23 mouse cellular contexts compared by ENCODE assay signal in genomic region chr6:88816913-88817312, GRCm38 (mm10). TPM values are rescaled to one million over a fixed set of nuclear protein-coding genes. Genes with fewer than 3 reads are reported as not detected.
"Had no signal": no experiment of that assay in that cellular context is flagged by ENCODE, and none has a peak within 500 bp of the region (broad histone marks: within the 10 kb centered on the region; RNA-seq: fewer than 3 reads in every experiment).

No protein-coding gene starts in this region.

- ATAC-seq: hindbrain, embryonic 16.5 days; inflammation-experienced regulatory T-cells, adult 6 months; intestine, embryonic 15.5 days; intestine, postnatal 0 days had no signal

- H3K27ac ChIP-seq: heart, embryonic 10.5 days; hindbrain, embryonic 12.5 days; hindbrain, embryonic 14.5 days; intestine, embryonic 15.5 days; layer of hippocampus, adult 2 months; left cerebral cortex, adult 2 months; limb, embryonic 10.5 days; limb, embryonic 12.5 days; liver, embryonic 13.5 days had no signal

- H3K36me3 ChIP-seq: heart, embryonic 10.5 days; heart, embryonic 12.5 days; hindbrain, embryonic 12.5 days; intestine, embryonic 15.5 days; limb, embryonic 10.5 days; limb, embryonic 12.5 days had no signal

- H3K9me3 ChIP-seq: heart, embryonic 10.5 days; heart, embryonic 12.5 days; hindbrain, embryonic 12.5 days; intestine, embryonic 15.5 days; limb, embryonic 10.5 days; limb, embryonic 12.5 days; liver, embryonic 13.5 days had no signal

- H3K9ac ChIP-seq: heart, embryonic 12.5 days; hindbrain, embryonic 12.5 days; hindbrain, embryonic 14.5 days; intestine, embryonic 15.5 days; limb, embryonic 12.5 days; liver, embryonic 13.5 days had no signal

- H3K4me2 ChIP-seq: heart, embryonic 12.5 days; hindbrain, embryonic 12.5 days; hindbrain, embryonic 14.5 days; intestine, embryonic 15.5 days; limb, embryonic 12.5 days; liver, embryonic 11.5 days; liver, embryonic 13.5 days had no signal

- H3K27me3 ChIP-seq: heart, embryonic 12.5 days; hindbrain, embryonic 12.5 days; intestine, embryonic 15.5 days; limb, embryonic 12.5 days; liver, embryonic 13.5 days had no signal

- H3K4me3 ChIP-seq: heart, embryonic 10.5 days; heart, embryonic 12.5 days; hindbrain, embryonic 12.5 days; intestine, embryonic 15.5 days; layer of hippocampus, adult 2 months; left cerebral cortex, adult 2 months; limb, embryonic 10.5 days; limb, embryonic 12.5 days; liver, embryonic 13.5 days had no signal

- DNase-seq: gastrocnemius, postnatal 25 days; heart, adult 18-20 months; heart, postnatal 10 days; heart, postnatal 4 days; kidney, adult 18-20 months; kidney, adult 8-10 months; kidney, postnatal 25 days; kidney, postnatal 4 days; liver; liver, embryonic 13.5 days had no signal

RNA-seq across cellular contexts. Expression of gene Podxl2, which starts 57.9 kb away (rescaled TPM):
- polyA plus RNA-seq: inflammation-experienced regulatory T-cells, adult 6 months had no signal
